7 mouse cellular contexts compared by ENCODE assay signal in the genomic region with DNA sequence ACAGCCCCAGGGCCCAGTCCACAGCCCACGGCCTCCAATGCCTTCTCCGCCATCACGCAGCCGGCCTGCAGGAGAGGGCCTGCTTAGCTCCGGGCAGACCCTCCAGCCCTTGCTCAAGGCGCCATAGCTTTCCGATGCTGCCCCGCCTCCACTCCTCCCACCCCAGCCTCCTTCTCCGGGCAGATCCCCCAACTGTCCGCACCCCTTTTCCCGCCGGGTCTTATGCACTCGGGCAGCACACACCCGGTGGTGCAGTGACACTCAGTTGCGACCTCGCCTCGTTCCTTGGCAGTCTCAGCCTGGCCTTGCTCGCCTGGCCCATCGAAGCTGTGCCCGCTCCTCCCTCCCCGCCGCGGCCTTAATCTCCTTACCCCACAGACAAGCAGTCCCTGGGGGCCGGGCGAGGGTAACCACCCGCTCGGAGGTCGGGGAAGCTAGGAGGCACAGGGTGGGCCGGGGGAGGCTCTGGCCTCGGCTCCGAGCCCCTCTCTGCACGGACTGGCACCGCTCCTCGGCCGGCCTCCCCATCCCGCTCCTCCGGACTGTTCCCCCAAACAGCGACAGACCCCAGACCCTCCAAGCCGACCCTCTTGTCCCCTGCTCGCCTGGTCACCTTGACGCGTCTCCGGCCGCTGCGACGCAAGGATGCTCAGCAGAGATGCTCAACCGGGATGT. TPM values are rescaled to one million over a fixed set of nuclear protein-coding genes. Genes with fewer than 3 reads are reported as not detected.
A peak's percentile ranks its signal among the peaks of the same experiment; 100 is the strongest.
DNase-seq lines count a peak whose midpoint lies in the region; ATAC-seq and TF ChIP-seq lines count a peak whose summit lies in the region.

No protein-coding gene starts in this region.

- H3K4me3 ChIP-seq in cerebellum, adult 2 months (replicated peaks; ENCODE audit: insufficient read depth, low read depth, low read length): peak overlapping the region; percentile 93
- H3K4me3 ChIP-seq in forebrain, embryonic 11.5 days (ENCODE audit: low read depth, low read length): peak overlapping the region; percentile 72
- peak overlapping the region; percentile 85 for H3K4me3 ChIP-seq in limb, embryonic 13.5 days
- peak overlapping the region; percentile 90 for H3K4me3 ChIP-seq in midbrain, postnatal 0 days (ENCODE audit: low read depth, low read length)

- TF ChIP-seq POLR2A in cerebellum, adult 2 months (IDR thresholded peaks at IDR 0.05; ENCODE audit: borderline replicate concordance, insufficient read depth, low read length): no peak

- H3K27ac ChIP-seq in cerebellum, adult 2 months (ENCODE audit: insufficient read depth, low read length): peak overlapping the region; percentile 66
- H3K27ac ChIP-seq in forebrain, embryonic 11.5 days (ENCODE audit: low read depth, low read length): 0 out of 2 replicates have a peak overlapping the region, but pooled peaks have one; percentile 18
- no peak overlapping the region for H3K27ac ChIP-seq in limb, embryonic 13.5 days
- peak overlapping the region; percentile 82 for H3K27ac ChIP-seq in midbrain, postnatal 0 days (ENCODE audit: low read depth, low read length)

- no peaks in the 10 kb centered on the region; the same call in 1 of the 2 replicates for H3K9me3 ChIP-seq in forebrain, embryonic 11.5 days (ENCODE audit: control insufficient read depth, low read length)
- H3K9me3 ChIP-seq in limb, embryonic 13.5 days: no peaks in the 10 kb centered on the region
- H3K9me3 ChIP-seq in midbrain, postnatal 0 days (ENCODE audit: low read length): no peaks in the 10 kb centered on the region

- no peaks in the 10 kb centered on the region for H3K27me3 ChIP-seq in cerebellum, adult 2 months (ENCODE audit: control insufficient read depth, insufficient read depth, low read length)
- no peaks in the 10 kb centered on the region for H3K27me3 ChIP-seq in forebrain, embryonic 11.5 days (ENCODE audit: control insufficient read depth, insufficient read depth, low read length)
- H3K27me3 ChIP-seq in limb, embryonic 13.5 days: peaks cover 43% of the 10 kb centered on the region
- no peaks in the 10 kb centered on the region for H3K27me3 ChIP-seq in midbrain, postnatal 0 days (ENCODE audit: insufficient read depth, low read length)

- peak overlapping the region; percentile 80 for H3K9ac ChIP-seq in forebrain, embryonic 11.5 days (ENCODE audit: low read length)
- peak overlapping the region; percentile 89 for H3K9ac ChIP-seq in limb, embryonic 13.5 days
- peak overlapping the region; percentile 87 for H3K9ac ChIP-seq in midbrain, postnatal 0 days (replicated peaks; ENCODE audit: low read length, poor library complexity, severe bottlenecking)

- peaks cover 14% of the 10 kb centered on the region for H3K4me1 ChIP-seq in cerebellum, adult 2 months (ENCODE audit: control insufficient read depth, insufficient read depth, low read length)
- H3K4me1 ChIP-seq in forebrain, embryonic 11.5 days (replicated peaks; ENCODE audit: control insufficient read depth, insufficient read depth, low read length): peaks cover 12% of the 10 kb centered on the region
- peaks cover 21% of the 10 kb centered on the region for H3K4me1 ChIP-seq in limb, embryonic 13.5 days
- peaks cover 8% of the 10 kb centered on the region; the same call in 1 of the 2 replicates for H3K4me1 ChIP-seq in midbrain, postnatal 0 days (ENCODE audit: insufficient read depth, low read length)

- under 1% methylated on average over 47 of the region's 47 CpGs for WGBS in cerebellum, adult 2 months
- under 1% methylated on average over 46 of the region's 47 CpGs for WGBS in forebrain, embryonic 11.5 days
- under 1% methylated on average over 47 of the region's 47 CpGs for WGBS in limb, embryonic 13.5 days
- WGBS in midbrain, postnatal 0 days: under 1% methylated on average over 42 of the region's 47 CpGs

- DNase-seq in ovary, adult 18-20 months (ENCODE audit: low spot score): peak; percentile 41
- no peak for DNase-seq in ovary, postnatal 10 days (ENCODE audit: low spot score)
- peak; percentile 55 to 66 for DNase-seq in cerebellum, adult 2 months
- DNase-seq in forebrain, embryonic 11.5 days (ENCODE audit: low spot score): peak; percentile 80
- DNase-seq in midbrain, postnatal 0 days (ENCODE audit: low spot score): peak; percentile 53
- peak; percentile 30 for DNase-seq in testis, postnatal 14 days (ENCODE audit: low spot score)

- H3K4me2 ChIP-seq in forebrain, embryonic 11.5 days (ENCODE audit: low read depth, low read length, severe bottlenecking): peak overlapping the region; percentile 97
- peak overlapping the region; percentile 93 for H3K4me2 ChIP-seq in limb, embryonic 13.5 days (replicated peaks)
- peak overlapping the region; percentile 94 for H3K4me2 ChIP-seq in midbrain, postnatal 0 days (ENCODE audit: low read depth, low read length, poor library complexity, severe bottlenecking)

- TF ChIP-seq CTCF in cerebellum, adult 2 months (IDR thresholded peaks at IDR 0.05; ENCODE audit: borderline replicate concordance, insufficient read depth, low read depth, low read length): no peak
- no peak for TF ChIP-seq CTCF in midbrain, postnatal 0 days (IDR thresholded peaks at IDR 0.05)

- no peaks in the 10 kb centered on the region for H3K36me3 ChIP-seq in forebrain, embryonic 11.5 days (ENCODE audit: control insufficient read depth, insufficient read depth, low read length)
- H3K36me3 ChIP-seq in limb, embryonic 13.5 days: peaks cover 24% of the 10 kb centered on the region
- 0 out of 2 replicates have a peak, but pooled peaks cover 3% of the 10 kb centered on the region for H3K36me3 ChIP-seq in midbrain, postnatal 0 days (ENCODE audit: insufficient read depth, low read length)

- ATAC-seq in forebrain, embryonic 11.5 days (replicated peaks; ENCODE audit: low FRiP score): peak; percentile 56
- peak; percentile 51 for ATAC-seq in limb, embryonic 13.5 days (ENCODE audit: low FRiP score, low read depth)
- peak; percentile 65 for ATAC-seq in midbrain, postnatal 0 days (ENCODE audit: low FRiP score)

RNA-seq across cellular contexts. Expression of gene Abcg4, which starts 0.9 kb away (rescaled TPM):
- 105 and 120 TPM in 2 replicates for polyA plus RNA-seq in cerebellum, adult 2 months (2012; rRNA removed)
- 6.7 and 9.6 TPM in 2 replicates for polyA plus RNA-seq in forebrain, embryonic 11.5 days (2014; fragmentation: Nextera tagmentation; extraction: Ambion mirVana)
- polyA plus RNA-seq in limb, embryonic 13.5 days (2015; fragmentation: Nextera tagmentation; extraction: Ambion mirVana): 7.3 and 7.4 TPM in 2 replicates
- 60.0 and 65.8 TPM in 2 replicates for total RNA-seq in midbrain, postnatal 0 days (2014; rRNA removed)
- 27.9 and 28.2 TPM in 2 replicates for polyA plus RNA-seq in midbrain, postnatal 0 days (2015; fragmentation: Nextera tagmentation; extraction: Ambion mirVana)

RNA-seq across cellular contexts. Expression of gene Hinfp, which starts 17.9 kb away (rescaled TPM):
- 35.8 and 36.0 TPM in 2 replicates for polyA plus RNA-seq in cerebellum, adult 2 months (2012; rRNA removed)
- polyA plus RNA-seq in forebrain, embryonic 11.5 days (2014; fragmentation: Nextera tagmentation; extraction: Ambion mirVana): 25.8 and 27.4 TPM in 2 replicates
- 26.1 and 29.6 TPM in 2 replicates for polyA plus RNA-seq in limb, embryonic 13.5 days (2015; fragmentation: Nextera tagmentation; extraction: Ambion mirVana)
- total RNA-seq in midbrain, postnatal 0 days (2014; rRNA removed): 21.8 and 25.3 TPM in 2 replicates
- polyA plus RNA-seq in midbrain, postnatal 0 days (2015; fragmentation: Nextera tagmentation; extraction: Ambion mirVana): 15.2 and 15.4 TPM in 2 replicates

RNA-seq across cellular contexts. Expression of gene Nlrx1, which starts 19.1 kb away (rescaled TPM):
- polyA plus RNA-seq in cerebellum, adult 2 months (2012; rRNA removed): 7.9 and 9.9 TPM in 2 replicates
- polyA plus RNA-seq in forebrain, embryonic 11.5 days (2014; fragmentation: Nextera tagmentation; extraction: Ambion mirVana): 3.2 and 3.6 TPM in 2 replicates
- 8.2 and 8.3 TPM in 2 replicates for polyA plus RNA-seq in limb, embryonic 13.5 days (2015; fragmentation: Nextera tagmentation; extraction: Ambion mirVana)
- total RNA-seq in midbrain, postnatal 0 days (2014; rRNA removed): 4.2 and 6.2 TPM in 2 replicates
- polyA plus RNA-seq in midbrain, postnatal 0 days (2015; fragmentation: Nextera tagmentation; extraction: Ambion mirVana): 6.0 and 6.9 TPM in 2 replicates

RNA-seq across cellular contexts. Expression of gene C2cd2l, which starts 32.5 kb away (rescaled TPM):
- 112 and 113 TPM in 2 replicates for polyA plus RNA-seq in cerebellum, adult 2 months (2012; rRNA removed)
- polyA plus RNA-seq in forebrain, embryonic 11.5 days (2014; fragmentation: Nextera tagmentation; extraction: Ambion mirVana): 12.2 and 13.7 TPM in 2 replicates
- polyA plus RNA-seq in limb, embryonic 13.5 days (2015; fragmentation: Nextera tagmentation; extraction: Ambion mirVana): 6.8 and 7.8 TPM in 2 replicates
- total RNA-seq in midbrain, postnatal 0 days (2014; rRNA removed): 48.9 and 57.1 TPM in 2 replicates
- polyA plus RNA-seq in midbrain, postnatal 0 days (2015; fragmentation: Nextera tagmentation; extraction: Ambion mirVana): 22.6 and 23.6 TPM in 2 replicates

RNA-seq across cellular contexts. Expression of gene Pdzd3, which starts 36.3 kb away (rescaled TPM):
- polyA plus RNA-seq in cerebellum, adult 2 months (2012; rRNA removed): 0.08 and 0.19 TPM in 2 replicates
- 0.16 TPM in 2 replicates for polyA plus RNA-seq in forebrain, embryonic 11.5 days (2014; fragmentation: Nextera tagmentation; extraction: Ambion mirVana)
- polyA plus RNA-seq in limb, embryonic 13.5 days (2015; fragmentation: Nextera tagmentation; extraction: Ambion mirVana): 0.09 and 0.11 TPM in 2 replicates
- total RNA-seq in midbrain, postnatal 0 days (2014; rRNA removed): 0.27 TPM in 1 of 2 replicates, not detected in the other
- 0.58 and 0.63 TPM in 2 replicates for polyA plus RNA-seq in midbrain, postnatal 0 days (2015; fragmentation: Nextera tagmentation; extraction: Ambion mirVana)
